Mouse (Mus musculus) heart, embryonic 14.5 days (tissue): ENCODE measurements around the gene Zc3hc1. TPM values are rescaled to one million over a fixed set of nuclear protein-coding genes. Genes with fewer than 3 reads are reported as not detected.

ENCODE experiments used
- ATAC-seq: fragments of 200-750 bp; cut with Nextera tagmentation; 2 replicates; pipeline ENCODE4 v1.8.0; 2017; ENCODE audit warnings: low read depth, moderate TSS enrichment; ENCODE audit not compliant: insufficient number of reproducible peaks, insufficient read depth, low FRiP score
- H3K27ac ChIP-seq, 2 experiments: fragments of 200-500 bp in 1 of 2; fragments of 300-500 bp in 1 of 2; sonication (generic) in 1 of 2; replicated peaks in 1 of 2; 2 replicates each; pipeline ENCODE4 v1.5.1; 2012 to 2014; ENCODE audit warnings: low read depth in 2 of 2, low read length in 2 of 2, control low read depth in 1 of 2, mild to moderate bottlenecking in 1 of 2, mixed read lengths in 1 of 2; ENCODE audit not compliant: control insufficient read depth in 1 of 2, insufficient read depth in 1 of 2
- H3K27me3 ChIP-seq: fragments of 300-500 bp; sonication (generic); 2 replicates; pipeline ENCODE4 v1.6.1; 2014; ENCODE audit warnings: mild to moderate bottlenecking, low read length, control low read depth; ENCODE audit not compliant: control insufficient read depth, insufficient read depth
- H3K36me3 ChIP-seq: fragments of 300-500 bp; sonication (generic); 2 replicates; pipeline ENCODE4 v1.6.1; 2014; ENCODE audit warnings: mild to moderate bottlenecking, control low read depth, low read length, mixed read lengths; ENCODE audit not compliant: control insufficient read depth, insufficient read depth
- H3K4me1 ChIP-seq, 2 experiments: fragments of 200-500 bp in 1 of 2; fragments of 300-500 bp in 1 of 2; sonication (generic) in 1 of 2; 2 replicates each; pipeline ENCODE4 v1.6.1; 2012 to 2014; ENCODE audit warnings: low read length in 2 of 2, control low read depth in 1 of 2, mixed read lengths in 1 of 2; ENCODE audit not compliant: control insufficient read depth in 2 of 2, insufficient read depth in 2 of 2
- H3K4me2 ChIP-seq: fragments of 300-500 bp; sonication (generic); 2 replicates; pipeline ENCODE4 v1.6.1; 2014; ENCODE audit warnings: mild to moderate bottlenecking, low read length
- H3K4me3 ChIP-seq, 2 experiments: fragments of 200-500 bp in 1 of 2; fragments of 300-500 bp in 1 of 2; sonication (generic) in 1 of 2; 2 replicates each; pipeline ENCODE4 v1.5.1; 2012 to 2014; ENCODE audit warnings: low read length in 2 of 2, mild to moderate bottlenecking in 2 of 2, control low read depth in 1 of 2, low read depth in 1 of 2, moderate library complexity in 1 of 2; ENCODE audit not compliant: control insufficient read depth in 1 of 2, insufficient read depth in 1 of 2
- H3K9ac ChIP-seq: fragments of 300-500 bp; sonication (generic); 2 replicates; pipeline ENCODE4 v1.6.1; 2014; ENCODE audit warnings: mild to moderate bottlenecking, low read length
- H3K9me3 ChIP-seq: fragments of 300-500 bp; sonication (generic); 2 replicates; pipeline ENCODE4 v1.6.1; 2016; ENCODE audit warnings: low read length, control low read depth; ENCODE audit not compliant: control insufficient read depth
- WGBS: fragments of 180-500 bp; shearing (Covaris S2); extraction: QIAGEN DNeasy Blood & Tissue Kit; methylation state at CpG from one replicate; pipeline ENCODE4 v1.1.7; 2014; 5-methylcytosine and 5-hydroxymethylcytosine counted together
- polyA plus RNA-seq: library from polyadenylated mRNA; unstranded; fragments of >200 nt; fragmentation: Nextera tagmentation; extraction: Ambion mirVana; gene quantifications from 2 replicates; pipeline ENCODE4 v1.2.1, GENCODE M21; 2014

Zc3hc1 gene
- polyA plus RNA-seq, 1 experiment from 2014 or later, result 40.7 TPM

DNA sequence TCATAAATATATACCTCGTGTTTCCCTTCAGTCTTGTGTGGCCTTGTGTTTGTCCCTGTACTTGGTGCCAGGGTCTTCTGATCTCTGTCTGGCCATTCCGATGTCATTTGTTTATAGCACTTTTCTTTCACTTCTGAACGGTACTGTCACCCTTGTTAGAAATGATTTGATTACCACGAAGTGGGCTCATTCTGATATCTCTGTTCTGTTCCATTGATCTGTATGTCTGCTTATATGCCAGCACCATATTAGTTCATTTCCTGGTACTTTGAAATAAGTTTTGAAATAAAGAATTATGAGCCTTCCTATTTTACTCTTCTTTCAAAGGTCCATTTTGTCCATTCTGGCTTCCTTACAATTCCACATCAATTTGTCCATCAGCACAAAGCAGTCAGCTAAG, 20.5 kb upstream of the Zc3hc1 start:
- Histone ChIP-seq H3K4me1 (no peaks in the 10 kb centered on the region; a peak in 1 of 4 replicates), H3K27ac (no peak overlapping the region), H3K4me2 (no peak overlapping the region), H3K4me3 (no peak overlapping the region), H3K9ac (no peak overlapping the region), H3K36me3 (no peaks in the 10 kb centered on the region), H3K27me3 (no peaks in the 10 kb centered on the region), H3K9me3 (no peaks in the 10 kb centered on the region)
- 81% methylated on average over 4 of the region's 4 CpGs for WGBS
- no peak for ATAC-seq

DNA sequence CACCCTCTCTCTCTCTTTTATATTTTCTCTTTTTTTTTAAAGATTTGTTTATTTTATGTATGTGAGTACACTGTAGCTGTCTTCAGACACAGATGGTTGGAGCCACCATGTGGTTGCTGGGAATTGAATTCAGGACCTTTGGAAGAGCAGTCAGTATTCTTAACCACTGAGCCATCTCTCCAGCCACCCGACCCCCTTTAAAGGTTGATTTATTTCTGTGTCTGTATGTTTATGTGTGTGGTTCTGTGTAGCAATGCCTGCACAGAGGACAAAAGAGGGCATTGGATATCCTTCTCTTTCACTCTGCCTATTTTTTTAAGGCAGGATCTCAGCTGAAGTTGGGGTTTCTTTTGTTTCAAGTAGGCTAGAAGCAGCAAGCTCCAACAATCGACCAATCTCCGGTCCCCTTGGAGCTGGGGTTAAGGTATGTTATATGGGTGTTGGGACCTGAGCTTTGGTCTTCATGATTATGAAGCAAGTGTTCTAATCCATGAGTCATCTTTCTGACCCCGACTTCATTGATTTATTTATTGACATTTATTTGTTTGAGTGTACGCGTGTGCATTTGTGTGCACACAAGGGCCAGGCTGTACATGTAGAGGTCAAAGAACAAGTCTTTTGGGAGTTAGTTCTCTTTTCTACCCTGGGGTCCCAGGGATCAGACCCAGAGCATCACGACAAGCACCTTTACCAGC, 18.7 kb upstream of the Zc3hc1 start:
- Histone ChIP-seq H3K4me3 (no peak overlapping the region), H3K9ac (no peak overlapping the region), H3K9me3 (no peaks in the 10 kb centered on the region), H3K27ac (no peak overlapping the region), H3K36me3 (no peaks in the 10 kb centered on the region), H3K4me1 (0 out of 4 replicates have a peak, but pooled peaks cover 0 to 4% of the 10 kb centered on the region in 2 experiments), H3K27me3 (no peaks in the 10 kb centered on the region), H3K4me2 (no peak overlapping the region)
- whole genome bisulfite sequencing, result 89% methylated on average over 7 of the region's 7 CpGs
- ATAC-seq, result no peak

DNA sequence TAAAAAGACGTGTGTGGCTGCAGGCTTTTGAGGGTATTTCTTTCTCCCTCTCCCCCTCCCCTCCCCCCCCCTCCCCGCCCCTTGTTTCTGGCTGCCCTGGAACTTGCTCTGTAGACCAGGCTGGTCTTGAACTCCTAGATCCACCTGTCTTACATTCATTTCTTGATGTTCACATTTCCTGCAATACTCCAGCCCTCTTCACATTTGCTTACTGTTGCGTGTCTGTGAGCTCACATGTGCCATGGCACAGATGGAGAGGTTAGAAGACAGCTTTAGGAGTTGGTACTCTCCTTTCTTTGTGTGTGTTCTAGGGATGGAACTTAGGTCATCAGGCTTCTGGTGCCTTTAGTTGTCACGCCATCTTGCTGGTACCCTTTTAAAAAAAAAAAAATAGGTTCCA, 17.4 kb upstream of the Zc3hc1 start:
- 89% methylated on average over 4 of the region's 4 CpGs for WGBS
- H3K4me3 ChIP-seq, result no peak overlapping the region
- H3K27me3 ChIP-seq, result no peaks in the 10 kb centered on the region
- H3K27ac ChIP-seq, result no peak overlapping the region
- H3K9ac ChIP-seq, result no peak overlapping the region
- no peaks in the 10 kb centered on the region for H3K36me3 ChIP-seq
- no peak for ATAC-seq
- no peaks in the 10 kb centered on the region for H3K9me3 ChIP-seq
- peaks cover 0 to 9% of the 10 kb centered on the region in 2 experiments; a peak in 1 of 4 replicates for H3K4me1 ChIP-seq
- H3K4me2 ChIP-seq, result no peak overlapping the region

DNA sequence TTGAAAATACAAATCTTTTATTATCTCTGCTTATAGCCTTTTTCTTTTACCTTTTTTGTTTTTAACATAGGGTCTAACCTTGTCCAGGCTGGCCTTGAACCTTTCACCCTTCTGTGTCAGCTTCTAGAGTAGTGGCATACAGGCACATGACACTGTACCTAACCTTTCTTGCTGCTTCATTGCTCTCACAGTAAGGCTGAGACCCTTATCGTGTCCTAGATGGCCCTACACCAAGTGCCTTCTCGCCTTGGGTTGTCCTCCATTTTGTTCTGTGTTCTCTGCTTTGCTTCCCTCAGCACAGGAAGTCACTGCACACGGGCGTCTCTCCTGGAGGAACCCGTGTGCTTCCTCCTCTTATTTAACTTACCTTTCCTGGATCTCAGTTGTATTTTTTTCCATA, 13.8 kb upstream of the Zc3hc1 start:
- Histone ChIP-seq H3K27ac (no peak overlapping the region), H3K9ac (no peak overlapping the region), H3K27me3 (no peaks in the 10 kb centered on the region), H3K4me3 (no peak overlapping the region), H3K36me3 (no peaks in the 10 kb centered on the region), H3K9me3 (no peaks in the 10 kb centered on the region), H3K4me1 (peaks cover 0 to 9% of the 10 kb centered on the region in 2 experiments; a peak in 1 of 4 replicates), H3K4me2 (no peak overlapping the region)
- WGBS, result 66% methylated on average over 5 of the region's 5 CpGs
- ATAC-seq, result no peak

DNA sequence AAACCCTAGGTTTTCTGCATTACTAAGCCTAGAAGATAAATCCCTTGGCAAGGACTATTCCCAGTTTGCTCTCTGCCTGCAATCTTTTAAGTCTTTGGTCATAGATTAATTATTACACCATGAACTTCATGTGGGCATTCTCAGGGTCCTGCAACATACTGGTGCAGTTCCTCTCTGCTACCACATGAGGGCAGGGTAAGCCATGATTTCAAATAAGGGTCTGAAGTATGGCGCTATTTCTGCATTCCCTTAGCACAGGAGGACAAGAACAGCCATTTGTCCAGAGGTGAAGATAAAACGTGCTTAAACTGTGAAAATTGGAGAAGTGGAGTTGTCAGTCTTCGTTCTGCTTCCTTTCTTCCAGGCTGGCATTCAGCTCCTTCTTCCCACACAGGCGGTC, 12.6 kb upstream of the Zc3hc1 start:
- WGBS, result 21% methylated on average over 4 of the region's 4 CpGs
- Histone ChIP-seq H3K9me3 (no peaks in the 10 kb centered on the region), H3K9ac (peak overlapping the region; percentile 58), H3K36me3 (no peaks in the 10 kb centered on the region), H3K27me3 (no peaks in the 10 kb centered on the region), H3K4me3 (peak overlapping the region; percentile 19 to 27; a peak in 2 of 4 replicates), H3K4me2 (peak overlapping the region; percentile 62), H3K27ac (0 out of 4 replicates have a peak overlapping the region, but pooled peaks of 1 of the 2 experiments have one; percentile 31), H3K4me1 (peaks cover 0 to 9% of the 10 kb centered on the region in 2 experiments; a peak in 1 of 4 replicates)
- ATAC-seq, result no peak

DNA sequence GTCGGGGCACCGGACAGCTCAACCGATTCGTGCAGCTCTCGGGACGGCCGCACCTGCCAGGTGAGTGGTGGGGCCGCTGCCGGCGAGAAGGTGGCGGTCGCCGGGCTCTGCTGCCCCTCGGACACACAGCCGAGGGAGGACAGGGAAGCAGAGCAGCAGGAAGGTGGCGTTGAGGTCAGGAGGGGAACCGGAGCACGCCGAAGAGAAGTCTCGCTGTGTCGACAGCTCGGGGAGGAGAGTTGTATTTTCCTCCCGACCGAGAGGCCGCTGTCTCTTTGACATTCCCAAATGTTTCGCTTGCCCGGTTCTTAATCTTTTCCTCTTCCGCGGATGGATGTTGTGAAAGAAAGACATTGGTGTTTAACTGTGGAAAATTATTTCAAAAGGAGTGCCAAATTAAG, 11.3 kb upstream of the Zc3hc1 start:
- no peaks in the 10 kb centered on the region for H3K36me3 ChIP-seq
- peak overlapping the region; percentile 97 for H3K9ac ChIP-seq
- no peaks in the 10 kb centered on the region for H3K9me3 ChIP-seq
- 0 out of 2 replicates have a peak, but pooled peaks have one; percentile 16 for ATAC-seq
- peaks cover 0 to 9% of the 10 kb centered on the region in 2 experiments; a peak in 1 of 4 replicates for H3K4me1 ChIP-seq
- H3K4me2 ChIP-seq, result peak overlapping the region; percentile 78
- peak overlapping the region; percentile 95 to 96 for H3K27ac ChIP-seq
- WGBS, result under 1% methylated on average over 29 of the region's 29 CpGs
- no peaks in the 10 kb centered on the region for H3K27me3 ChIP-seq
- peak overlapping the region; percentile 100 for H3K4me3 ChIP-seq

DNA sequence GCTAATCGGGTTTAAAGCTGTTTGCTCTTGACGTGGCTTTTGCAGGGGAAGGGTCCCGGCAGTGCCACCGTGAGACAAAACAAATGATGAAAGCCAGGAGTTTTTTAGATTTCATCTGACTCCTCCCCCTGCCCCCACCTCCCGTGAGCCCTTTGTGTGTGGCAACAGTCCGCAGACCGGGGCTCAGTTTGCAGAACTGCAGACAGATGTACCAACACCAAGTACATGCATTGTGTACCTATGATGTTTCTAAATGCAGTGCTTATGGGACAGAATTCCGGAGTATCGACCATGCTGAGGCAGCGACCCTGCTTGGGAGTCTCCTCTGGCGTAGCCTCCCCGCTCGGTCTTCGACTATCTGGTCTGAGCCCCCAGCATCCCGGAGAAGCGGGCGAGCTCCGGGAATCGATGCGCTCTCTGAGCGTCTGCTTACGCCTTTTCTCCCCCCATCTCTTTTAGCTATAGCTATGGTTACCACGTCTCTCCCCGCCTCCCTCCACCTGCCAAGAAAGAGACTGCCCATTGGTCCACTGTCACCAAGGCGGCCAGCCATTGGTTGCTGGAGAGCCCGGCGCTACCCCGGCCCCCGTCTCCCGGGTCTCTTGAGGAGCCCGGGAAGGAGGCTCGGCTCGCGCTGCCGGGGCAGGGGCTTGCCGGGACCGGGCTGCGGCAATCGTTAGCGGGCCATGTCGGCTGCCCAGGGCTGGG, 10.6 kb upstream of the Zc3hc1 start, which contains the start of gene Klhdc10:
Gene Klhdc10 (plus strand): TSS at position 561 of the 708 bp plus-strand sequence.
- Histone ChIP-seq H3K36me3 (no peaks in the 10 kb centered on the region), H3K4me2 (peak within 1 kb of the TSS; percentile 82), H3K27ac (peak within 1 kb of the TSS; percentile 95 to 96), H3K9me3 (no peaks in the 10 kb centered on the region), H3K4me3 (peak within 1 kb of the TSS; percentile 100), H3K4me1 (peaks cover 0 to 9% of the 10 kb centered on the region in 2 experiments; a peak in 1 of 4 replicates), H3K27me3 (no peaks in the 10 kb centered on the region), H3K9ac (peak within 1 kb of the TSS; percentile 97)
- WGBS, result under 1% methylated on average over 41 of the region's 41 CpGs
- ATAC-seq, result peak; percentile 100
